Mouse (Mus musculus) layer of hippocampus, adult 9-10 months (tissue): ENCODE data around the gene Sult1a1.

Source experiments
- DNase-seq: peaks from one replicate; pipeline ENCODE4 v3.0.0; 2022; ENCODE audit warnings: low spot score

Sult1a1 gene

DNA sequence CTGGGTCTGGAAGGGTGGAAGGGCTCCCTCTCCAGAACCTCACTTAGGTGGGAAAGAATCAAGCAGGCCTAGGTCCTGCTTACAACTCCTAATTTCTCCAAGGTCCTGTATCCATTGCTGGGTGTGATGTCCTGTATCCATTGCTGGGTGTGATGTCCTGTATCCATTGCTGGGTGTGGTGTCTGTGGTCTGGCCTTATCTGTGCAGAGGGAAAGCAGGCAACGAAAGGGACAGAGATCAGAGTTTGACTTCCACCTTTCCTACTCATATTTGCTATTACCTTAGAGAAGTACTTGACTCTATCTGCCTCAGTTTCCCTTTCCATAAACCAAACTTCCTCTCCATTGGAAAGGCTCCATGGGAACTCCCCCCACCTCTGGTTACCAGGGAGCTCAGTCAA, 52.9 kb downstream of the Sult1a1 start:
- DNase-seq: no peak
